Mouse (Mus musculus): Measurements from ENCODE around the gene Fbxo44.
"Not testable (repeated sequence)": the region's sequence is repeated elsewhere in the genome, so short reads cannot be mapped to it uniquely, and the experiment has no call there.

The Fbxo44 gene

GRCm38 (mm10) chr4:148130561-148131413 is 29.5 kb downstream of the Fbxo44 start, which contains the start of gene Draxin:
Gene Draxin (minus strand): TSS chr4:148130698.
- DNase-seq (ENCODE audit: low spot score in 2 of 2): peak; percentile 57 to 69

- DNase-seq (ENCODE audit: low spot score in 2 of 2): no peak
These were observed 30.1 kb downstream of the Fbxo44 start, which contains the start of gene Mad2l2 for GRCm38 (mm10) chr4:148130133-148130532. Gene Mad2l2 (plus strand): TSS chr4:148130384.

- DNase-seq (ENCODE audit: low spot score in 2 of 2): no peak
These were observed 31.6 kb downstream of the Fbxo44 start for GRCm38 (mm10) chr4:148128672-148129071.

- DNase-seq (ENCODE audit: low spot score in 2 of 2): no peak
These were observed 32.0 kb downstream of the Fbxo44 start for GRCm38 (mm10) chr4:148128241-148128640.

GRCm38 (mm10) chr4:148122694-148123066 is 37.6 kb downstream of the Fbxo44 start:
- no peak for DNase-seq (ENCODE audit: low spot score in 2 of 2)

- no peak for DNase-seq (ENCODE audit: low spot score in 2 of 2)
These were observed 38.1 kb downstream of the Fbxo44 start for GRCm38 (mm10) chr4:148121982-148122693.

GRCm38 (mm10) chr4:148121362-148121761 is 38.9 kb downstream of the Fbxo44 start:
- DNase-seq (ENCODE audit: low spot score in 2 of 2): peak; percentile 91 to 92

- no peak for DNase-seq (ENCODE audit: low spot score in 2 of 2)
These were observed 39.7 kb downstream of the Fbxo44 start for GRCm38 (mm10) chr4:148120555-148120954.

GRCm38 (mm10) chr4:148119578-148119977 is 40.7 kb downstream of the Fbxo44 start:
- not testable (repeated sequence) for DNase-seq (ENCODE audit: low spot score in 2 of 2)

- DNase-seq (ENCODE audit: low spot score in 2 of 2): no peak
These were observed 42.9 kb downstream of the Fbxo44 start for GRCm38 (mm10) chr4:148117392-148117791.

- DNase-seq (ENCODE audit: low spot score in 2 of 2): no peak
These were observed 43.6 kb downstream of the Fbxo44 start for GRCm38 (mm10) chr4:148116657-148117056.

GRCm38 (mm10) chr4:148115467-148115866 is 44.8 kb downstream of the Fbxo44 start:
- peak in 1 of 2 experiments; percentile 52 for DNase-seq (ENCODE audit: low spot score in 2 of 2)

- peak; percentile 80 to 92 for DNase-seq (ENCODE audit: low spot score in 2 of 2)
These were observed 45.4 kb downstream of the Fbxo44 start for GRCm38 (mm10) chr4:148114758-148115391.

- DNase-seq (ENCODE audit: low spot score in 2 of 2): no peak
These were observed 47.8 kb downstream of the Fbxo44 start for GRCm38 (mm10) chr4:148112519-148112918.

- no peak for DNase-seq (ENCODE audit: low spot score in 2 of 2)
These were observed 51.1 kb downstream of the Fbxo44 start for GRCm38 (mm10) chr4:148109215-148109614.

GRCm38 (mm10) chr4:148108565-148109100 is 51.6 kb downstream of the Fbxo44 start:
- no peak for DNase-seq (ENCODE audit: low spot score in 2 of 2)

GRCm38 (mm10) chr4:148107621-148108291 is 52.5 kb downstream of the Fbxo44 start:
- DNase-seq (ENCODE audit: low spot score in 2 of 2): peak; percentile 60 to 64

- DNase-seq (ENCODE audit: low spot score in 2 of 2): no peak
These were observed 56.1 kb downstream of the Fbxo44 start for GRCm38 (mm10) chr4:148104146-148104545.
